Mouse (Mus musculus): ENCODE measurements at regions not wholly inside any gene's neighbourhood (a gene's known extent, or its start where the extent isn't known, plus 50 kb on each side); places are given as distances from the start of the nearest gene placed in this dataset.

- peak; percentile 77 for ATAC-seq (replicated peaks; ENCODE audit: poor library complexity, severe bottlenecking)
Measured at GRCm38 (mm10) chr2:118053512-118053911, 58.2 kb upstream of the Thbs1 start.

GRCm38 (mm10) chr2:118058654-118059395, 52.9 kb upstream of the Thbs1 start:
- ATAC-seq (replicated peaks; ENCODE audit: poor library complexity, severe bottlenecking), result no peak

DNA sequence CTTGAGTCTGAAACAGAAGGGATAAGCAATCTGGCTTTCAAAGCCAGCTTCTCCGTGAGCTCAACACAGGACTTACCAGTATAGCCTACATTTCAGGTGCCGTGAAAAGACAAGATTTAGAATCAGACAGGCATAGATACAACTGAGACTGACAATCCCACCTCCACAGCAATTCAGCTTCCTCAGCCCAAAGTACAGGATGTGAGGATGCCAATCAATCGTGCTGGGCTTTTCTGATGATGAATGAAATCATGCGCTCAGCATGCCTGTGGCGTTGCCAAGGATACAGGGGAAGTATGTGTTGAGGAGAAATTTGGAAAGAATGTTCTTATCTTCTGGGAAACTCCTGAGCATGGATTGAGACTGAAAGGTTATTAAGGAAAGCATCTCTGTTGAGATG, 50.4 kb upstream of the Thbs1 start:
- ATAC-seq (replicated peaks; ENCODE audit: poor library complexity, severe bottlenecking), result no peak
